Comparison of ENCODE assay signal across 12 mouse cellular contexts in genomic region chr1:61313196-61313595, GRCm38 (mm10).
"Had no signal": no experiment of that assay in that cellular context is flagged by ENCODE, and none has a peak within 500 bp of the region (broad histone marks: within the 10 kb centered on the region; RNA-seq: fewer than 3 reads in every experiment).

No protein-coding gene starts in this region.

- DNase-seq: cerebellum, postnatal 14 days; cerebellum, postnatal 25 days; cerebellum, postnatal 36 days; embryo, embryonic 11 days; forebrain, postnatal 0 days; gastrocnemius, adult 2 months; gastrocnemius, postnatal 10 days; gastrocnemius, postnatal 14 days; gastrocnemius, postnatal 25 days; gastrocnemius, postnatal 36 days; heart, adult 18-20 months; heart, adult 2 months had no signal
